Mouse (Mus musculus) brain, embryonic 14.5 days (tissue): ENCODE results near the gene Plekho2. TPM values are rescaled to one million over a fixed set of nuclear protein-coding genes. Genes with fewer than 3 reads are reported as not detected.
A peak's percentile ranks its signal among the peaks of the same experiment; 100 is the strongest.

Experiments
- DNase-seq: peaks from one replicate; pipeline ENCODE4 v3.0.0-alpha.2; 2011; ENCODE audit warnings: low read depth
- CTCF ChIP-seq: fragments of 200-500 bp; IDR thresholded peaks from 2 replicates; pipeline ENCODE4 v1.5.1; 2012; ENCODE audit warnings: inconsistent platforms, mild to moderate bottlenecking, moderate library complexity, borderline replicate concordance; ENCODE audit not compliant: insufficient read depth, insufficient read length; ENCODE audit errors: extremely low read depth
- POLR2A ChIP-seq: fragments of 200-500 bp; IDR thresholded peaks from 2 replicates; pipeline ENCODE4 v1.6.1; 2012; ENCODE audit warnings: mild to moderate bottlenecking, inconsistent platforms, borderline replicate concordance; ENCODE audit not compliant: poor library complexity, insufficient read depth, insufficient read length, severe bottlenecking; ENCODE audit errors: extremely low read depth
- polyA plus RNA-seq: library from polyadenylated mRNA; depleted of rRNA; stranded (reverse); fragments of >200 nt; gene quantifications from 2 replicates; pipeline ENCODE4 v1.2.3, GENCODE M21; 2012; rRNA removed

Plekho2 gene
- polyA plus RNA-seq: 5.9 TPM in 2 replicates

DNA sequence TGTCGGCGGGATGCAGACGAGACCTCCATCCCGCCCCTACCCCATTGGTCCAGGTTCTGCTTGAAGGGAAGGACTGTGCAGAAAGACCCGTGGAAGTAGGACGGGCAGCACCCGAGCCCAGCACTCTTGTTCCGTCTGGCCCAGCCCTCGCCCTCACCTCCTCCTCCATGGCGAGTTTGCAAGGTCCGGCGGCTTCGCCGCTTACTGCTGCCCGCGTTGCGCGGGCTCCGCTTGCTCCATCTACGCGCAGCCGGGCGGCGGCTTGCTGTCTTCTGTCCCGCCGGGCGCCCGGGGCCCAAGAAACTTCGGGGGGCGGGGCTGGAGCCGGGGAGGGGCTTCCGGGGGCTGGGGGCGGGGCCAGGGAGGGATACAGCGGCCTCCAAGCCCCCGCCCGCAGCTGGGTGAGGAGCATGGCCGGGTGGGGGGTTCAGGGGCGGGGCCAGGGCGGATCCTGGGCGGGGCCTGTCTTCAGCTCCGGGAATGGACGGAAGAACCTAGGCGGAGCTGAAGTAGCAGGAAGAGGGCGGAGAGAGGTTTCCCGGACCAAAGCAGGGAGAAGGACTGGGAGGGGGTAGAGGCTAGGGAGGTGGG lies at the start of gene Plekho2:
TSS of gene Plekho2 (minus strand) at position 260 of the 591 bp plus-strand sequence.
- TF ChIP-seq POLR2A: peak; percentile 35; the same call in 1 of the 2 replicates
- TF ChIP-seq CTCF: no peak
- DNase-seq: peak; percentile 99

- DNase-seq: peak; percentile 12
- TF ChIP-seq POLR2A (no peak), CTCF (no peak)
Measured at GRCm38 (mm10) chr9:65629025-65629766, 49.4 kb upstream of the Plekho2 start, which contains the start of gene Rbpms2. Gene Rbpms2, plus strand, starts transcription at chr9:65629648.

GRCm38 (mm10) chr9:65624266-65624665 lies 44.4 kb upstream of the Plekho2 start:
- DNase-seq: no peak
- TF ChIP-seq CTCF (no peak), POLR2A (no peak)

DNA sequence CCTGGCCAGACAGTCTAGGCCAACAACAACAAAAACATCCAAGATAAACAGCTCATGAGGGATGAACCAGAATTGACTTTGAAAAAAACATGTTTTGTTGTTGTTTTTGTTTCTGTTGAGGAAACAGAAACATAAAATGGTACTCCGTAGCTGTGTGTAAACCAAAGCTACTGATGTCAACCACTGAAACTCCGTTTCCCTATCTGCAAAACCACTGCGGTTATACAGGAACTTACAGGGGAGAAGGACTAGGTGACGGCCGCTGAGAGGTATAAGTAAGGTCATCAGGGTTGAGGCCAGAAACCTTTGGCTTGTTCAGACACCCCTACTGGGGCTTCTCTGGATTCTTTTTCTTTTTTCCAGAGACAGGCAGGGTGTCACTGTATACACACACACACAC lies 43.0 kb upstream of the Plekho2 start:
- TF ChIP-seq CTCF: no peak
- TF ChIP-seq POLR2A: no peak

GRCm38 (mm10) chr9:65621666-65622065 lies 41.8 kb upstream of the Plekho2 start:
- no peak for DNase-seq
- TF ChIP-seq POLR2A (no peak), CTCF (no peak)

More for the DNA sequence above, 43.0 kb upstream of the Plekho2 start:
- DNase-seq: no peak

GRCm38 (mm10) chr9:65621196-65621595 lies 41.4 kb upstream of the Plekho2 start:
- DNase-seq: no peak
- TF ChIP-seq POLR2A: no peak
- TF ChIP-seq CTCF: no peak

GRCm38 (mm10) chr9:65619311-65619710 lies 39.5 kb upstream of the Plekho2 start:
- no peak for DNase-seq

GRCm38 (mm10) chr9:65613098-65613497 lies 33.3 kb upstream of the Plekho2 start:
- no peak for TF ChIP-seq CTCF
- no peak for TF ChIP-seq POLR2A
- no peak for DNase-seq

More at GRCm38 (mm10) chr9:65619311-65619710, 39.5 kb upstream of the Plekho2 start:
- no peak for TF ChIP-seq CTCF

DNA sequence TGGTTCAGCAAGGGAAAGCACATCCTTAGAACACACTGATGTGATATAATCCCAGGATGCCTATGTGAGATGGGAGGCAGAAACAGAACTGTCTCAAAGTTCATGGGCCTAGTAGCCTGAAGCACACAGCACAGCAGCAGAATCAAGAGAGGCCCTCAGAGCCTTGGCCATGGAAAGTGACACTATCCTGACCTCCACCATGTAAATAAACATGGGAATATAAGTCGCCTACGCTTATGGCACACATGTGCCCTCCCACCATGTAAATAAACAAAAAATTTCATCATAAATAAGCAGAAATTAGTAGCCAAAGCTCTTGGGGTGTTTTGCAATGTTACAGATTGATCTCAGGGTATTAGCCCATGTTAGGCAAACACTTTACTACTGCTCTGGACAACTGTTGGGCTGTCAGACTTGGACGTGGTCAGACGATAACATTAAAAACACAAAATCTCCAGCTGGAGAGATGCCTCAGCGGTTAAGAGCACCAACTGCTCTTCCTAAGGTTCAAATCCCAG lies 32.2 kb upstream of the Plekho2 start:
- DNase-seq: no peak
- TF ChIP-seq CTCF (no peak), POLR2A (no peak)

- no peak for TF ChIP-seq POLR2A
- TF ChIP-seq CTCF: no peak
- no peak for DNase-seq
Measured at GRCm38 (mm10) chr9:65607120-65607519, 27.3 kb upstream of the Plekho2 start.

GRCm38 (mm10) chr9:65606321-65607109 lies 26.7 kb upstream of the Plekho2 start:
- no peak for TF ChIP-seq POLR2A
- no peak for TF ChIP-seq CTCF
- DNase-seq: no peak
